Mouse (Mus musculus): ENCODE results near the gene Rcc1l. TPM values are rescaled to one million over a fixed set of nuclear protein-coding genes. Genes with fewer than 3 reads are reported as not detected.
A peak's percentile ranks its signal among the peaks of the same experiment; 100 is the strongest.

The Rcc1l gene
- polyA plus RNA-seq, 1 experiment from 2014 or later = 11.4 TPM

GRCm38 (mm10) chr5:134142381-134142780, 34.2 kb downstream of the Rcc1l start:
- no peak for DNase-seq (ENCODE audit: low spot score)
- no peaks in the 10 kb centered on the region for H3K9me3 ChIP-seq (ENCODE audit: low read length)
- no peak overlapping the region for H3K4me3 ChIP-seq (ENCODE audit: low read depth, low read length)
- ATAC-seq = no peak
- 83% methylated on average over 11 of the region's 11 CpGs for WGBS
- H3K27me3 ChIP-seq (replicated peaks; ENCODE audit: insufficient read depth, low read length) = no peaks in the 10 kb centered on the region
- no peak overlapping the region for H3K27ac ChIP-seq (ENCODE audit: low read length)
- no peak overlapping the region for H3K9ac ChIP-seq (replicated peaks; ENCODE audit: low read depth)
- no peak for TF ChIP-seq EP300 (IDR thresholded peaks at IDR 0.05)
- no peak for TF ChIP-seq CTCF (IDR thresholded peaks at IDR 0.05)
- no peak overlapping the region for H3K4me2 ChIP-seq (replicated peaks; ENCODE audit: low read depth, low read length)
- no peaks in the 10 kb centered on the region for H3K4me1 ChIP-seq (ENCODE audit: insufficient read depth, low read depth, low read length)
- H3K36me3 ChIP-seq (ENCODE audit: insufficient read depth, low read length) = no peaks in the 10 kb centered on the region

- 43% methylated on average over 7 of the region's 7 CpGs for WGBS
- peak overlapping the region; percentile 43; the same call in 1 of the 2 replicates for H3K27ac ChIP-seq (ENCODE audit: low read length)
- no peak overlapping the region for H3K4me2 ChIP-seq (replicated peaks; ENCODE audit: low read depth, low read length)
- H3K4me1 ChIP-seq (ENCODE audit: insufficient read depth, low read depth, low read length) = no peaks in the 10 kb centered on the region
- H3K9me3 ChIP-seq (ENCODE audit: low read length) = no peaks in the 10 kb centered on the region
- TF ChIP-seq CTCF (IDR thresholded peaks at IDR 0.05) (no peak), EP300 (IDR thresholded peaks at IDR 0.05) (no peak)
- no peak overlapping the region for H3K9ac ChIP-seq (replicated peaks; ENCODE audit: low read depth)
- ATAC-seq (peak; percentile 92), DNase-seq (ENCODE audit: low spot score) (peak; percentile 76)
- no peaks in the 10 kb centered on the region for H3K27me3 ChIP-seq (replicated peaks; ENCODE audit: insufficient read depth, low read length)
- no peaks in the 10 kb centered on the region for H3K36me3 ChIP-seq (ENCODE audit: insufficient read depth, low read length)
- no peak overlapping the region for H3K4me3 ChIP-seq (ENCODE audit: low read depth, low read length)
Observed at GRCm38 (mm10) chr5:134141236-134141635, 35.3 kb downstream of the Rcc1l start.

- ATAC-seq = no peak
- H3K9me3 ChIP-seq (ENCODE audit: low read length) = no peaks in the 10 kb centered on the region
- TF ChIP-seq EP300 (IDR thresholded peaks at IDR 0.05) (no peak), CTCF (IDR thresholded peaks at IDR 0.05) (no peak)
Observed at GRCm38 (mm10) chr5:134139429-134139828, 37.1 kb downstream of the Rcc1l start.

GRCm38 (mm10) chr5:134137933-134138332, 38.6 kb downstream of the Rcc1l start:
- WGBS = 88% methylated on average over 5 of the region's 5 CpGs
- Histone ChIP-seq H3K4me3 (ENCODE audit: low read depth, low read length) (no peak overlapping the region), H3K4me1 (ENCODE audit: insufficient read depth, low read depth, low read length) (no peaks in the 10 kb centered on the region), H3K9ac (replicated peaks; ENCODE audit: low read depth) (no peak overlapping the region), H3K27ac (ENCODE audit: low read length) (no peak overlapping the region), H3K36me3 (ENCODE audit: insufficient read depth, low read length) (no peaks in the 10 kb centered on the region), H3K9me3 (ENCODE audit: low read length) (no peaks in the 10 kb centered on the region), H3K4me2 (replicated peaks; ENCODE audit: low read depth, low read length) (no peak overlapping the region), H3K27me3 (replicated peaks; ENCODE audit: insufficient read depth, low read length) (no peaks in the 10 kb centered on the region)
- ATAC-seq = no peak
- TF ChIP-seq EP300 (IDR thresholded peaks at IDR 0.05) = no peak
- TF ChIP-seq CTCF (IDR thresholded peaks at IDR 0.05) = no peak
- no peak for DNase-seq (ENCODE audit: low spot score)

More at GRCm38 (mm10) chr5:134139429-134139828, 37.1 kb downstream of the Rcc1l start:
- DNase-seq (ENCODE audit: low spot score) = no peak
- no peak overlapping the region for H3K4me3 ChIP-seq (ENCODE audit: low read depth, low read length)
- H3K9ac ChIP-seq (replicated peaks; ENCODE audit: low read depth) = no peak overlapping the region
- 78% methylated on average over 6 of the region's 6 CpGs for WGBS
- H3K4me1 ChIP-seq (ENCODE audit: insufficient read depth, low read depth, low read length) = no peaks in the 10 kb centered on the region
- H3K36me3 ChIP-seq (ENCODE audit: insufficient read depth, low read length) = no peaks in the 10 kb centered on the region
- no peaks in the 10 kb centered on the region for H3K27me3 ChIP-seq (replicated peaks; ENCODE audit: insufficient read depth, low read length)
- no peak overlapping the region for H3K4me2 ChIP-seq (replicated peaks; ENCODE audit: low read depth, low read length)
- no peak overlapping the region for H3K27ac ChIP-seq (ENCODE audit: low read length)

GRCm38 (mm10) chr5:134136022-134136421, 40.6 kb downstream of the Rcc1l start:
- Histone ChIP-seq H3K36me3 (ENCODE audit: insufficient read depth, low read length) (no peaks in the 10 kb centered on the region), H3K9ac (replicated peaks; ENCODE audit: low read depth) (no peak overlapping the region), H3K27ac (ENCODE audit: low read length) (no peak overlapping the region), H3K27me3 (replicated peaks; ENCODE audit: insufficient read depth, low read length) (no peaks in the 10 kb centered on the region), H3K4me1 (ENCODE audit: insufficient read depth, low read depth, low read length) (no peaks in the 10 kb centered on the region), H3K9me3 (ENCODE audit: low read length) (no peaks in the 10 kb centered on the region), H3K4me3 (ENCODE audit: low read depth, low read length) (no peak overlapping the region), H3K4me2 (replicated peaks; ENCODE audit: low read depth, low read length) (no peak overlapping the region)
- 96% methylated on average over 12 of the region's 12 CpGs for WGBS
- TF ChIP-seq EP300 (IDR thresholded peaks at IDR 0.05) = no peak
- no peak for TF ChIP-seq CTCF (IDR thresholded peaks at IDR 0.05)
- DNase-seq (ENCODE audit: low spot score) = no peak
- no peak for ATAC-seq

DNA sequence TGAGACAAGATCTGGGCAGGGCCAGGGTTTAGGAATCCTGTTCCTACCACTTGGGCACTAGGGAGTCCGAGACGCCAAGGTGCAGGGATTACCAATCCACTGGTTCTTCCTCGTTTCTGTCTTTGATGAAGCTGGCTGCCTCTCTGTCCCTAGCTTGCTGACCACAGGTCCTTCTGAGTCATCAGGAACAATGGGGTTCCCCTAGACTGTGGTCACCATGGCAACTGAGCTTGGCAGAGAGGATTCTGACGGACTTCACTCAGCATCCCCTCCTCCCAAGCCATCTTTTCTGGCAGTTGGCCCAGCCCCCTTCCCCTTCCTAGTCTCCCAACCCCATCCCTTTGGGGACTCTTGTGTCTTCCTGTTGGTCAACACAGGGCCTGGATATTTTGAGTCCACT, 45.0 kb downstream of the Rcc1l start:
- no peak overlapping the region for H3K9ac ChIP-seq (replicated peaks; ENCODE audit: low read depth)
- no peak overlapping the region for H3K4me2 ChIP-seq (replicated peaks; ENCODE audit: low read depth, low read length)
- no peaks in the 10 kb centered on the region for H3K36me3 ChIP-seq (ENCODE audit: insufficient read depth, low read length)
- no peak overlapping the region for H3K4me3 ChIP-seq (ENCODE audit: low read depth, low read length)
- ATAC-seq (no peak), DNase-seq (ENCODE audit: low spot score) (peak; percentile 23)
- no peak overlapping the region for H3K27ac ChIP-seq (ENCODE audit: low read length)
- H3K9me3 ChIP-seq (ENCODE audit: low read length) = no peaks in the 10 kb centered on the region
- 34% methylated on average over 4 of the region's 4 CpGs for WGBS
- no peak for TF ChIP-seq CTCF (IDR thresholded peaks at IDR 0.05)
- no peak for TF ChIP-seq EP300 (IDR thresholded peaks at IDR 0.05)
- no peaks in the 10 kb centered on the region for H3K4me1 ChIP-seq (ENCODE audit: insufficient read depth, low read depth, low read length)
- H3K27me3 ChIP-seq (replicated peaks; ENCODE audit: insufficient read depth, low read length) = no peaks in the 10 kb centered on the region

- Histone ChIP-seq H3K27me3 (replicated peaks; ENCODE audit: insufficient read depth, low read length) (no peaks in the 10 kb centered on the region), H3K9ac (replicated peaks; ENCODE audit: low read depth) (no peak overlapping the region), H3K27ac (ENCODE audit: low read length) (no peak overlapping the region), H3K4me2 (replicated peaks; ENCODE audit: low read depth, low read length) (no peak overlapping the region), H3K36me3 (ENCODE audit: insufficient read depth, low read length) (no peaks in the 10 kb centered on the region), H3K4me3 (ENCODE audit: low read depth, low read length) (no peak overlapping the region), H3K4me1 (ENCODE audit: insufficient read depth, low read depth, low read length) (no peaks in the 10 kb centered on the region), H3K9me3 (ENCODE audit: low read length) (no peaks in the 10 kb centered on the region)
- ATAC-seq (no peak), DNase-seq (ENCODE audit: low spot score) (no peak)
- no peak for TF ChIP-seq EP300 (IDR thresholded peaks at IDR 0.05)
- no peak for TF ChIP-seq CTCF (IDR thresholded peaks at IDR 0.05)
- 69% methylated on average over 2 of the region's 2 CpGs for WGBS
Observed at GRCm38 (mm10) chr5:134126232-134126631, 50.3 kb downstream of the Rcc1l start.
